Mouse (Mus musculus): ENCODE data around the gene Ogfod3. TPM values are rescaled to one million over a fixed set of nuclear protein-coding genes. Genes with fewer than 3 reads are reported as not detected.

Ogfod3 gene
- polyA plus RNA-seq, 1 experiment from 2014 or later, result 37.9 TPM

DNA sequence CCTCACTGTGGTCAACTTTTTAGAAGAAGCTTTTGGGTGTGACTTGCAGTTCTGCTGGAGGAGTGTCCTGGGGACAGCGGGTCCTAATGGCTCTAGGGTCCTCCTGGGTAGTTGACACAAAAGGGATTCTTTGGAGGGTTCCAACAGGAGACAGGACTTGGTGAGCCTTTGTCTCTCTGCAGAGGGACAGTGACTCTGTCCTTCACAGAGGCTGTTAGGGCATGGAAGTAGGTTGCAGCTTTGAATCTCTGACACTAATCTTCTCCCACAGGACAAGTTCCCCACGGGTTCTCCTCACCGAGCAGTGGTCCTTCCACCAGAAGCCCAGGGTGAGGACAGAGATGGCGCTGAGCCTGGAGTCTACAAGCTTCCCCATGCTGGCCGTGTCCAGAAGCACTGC, 44.5 kb downstream of the Ogfod3 start, which contains the start of gene Uts2r:
Gene Uts2r (plus strand): TSS at position 301 of the 400 bp plus-strand sequence.
- no peak for TF ChIP-seq CTCF (IDR thresholded peaks at IDR 0.05; ENCODE audit: low read depth)

DNA sequence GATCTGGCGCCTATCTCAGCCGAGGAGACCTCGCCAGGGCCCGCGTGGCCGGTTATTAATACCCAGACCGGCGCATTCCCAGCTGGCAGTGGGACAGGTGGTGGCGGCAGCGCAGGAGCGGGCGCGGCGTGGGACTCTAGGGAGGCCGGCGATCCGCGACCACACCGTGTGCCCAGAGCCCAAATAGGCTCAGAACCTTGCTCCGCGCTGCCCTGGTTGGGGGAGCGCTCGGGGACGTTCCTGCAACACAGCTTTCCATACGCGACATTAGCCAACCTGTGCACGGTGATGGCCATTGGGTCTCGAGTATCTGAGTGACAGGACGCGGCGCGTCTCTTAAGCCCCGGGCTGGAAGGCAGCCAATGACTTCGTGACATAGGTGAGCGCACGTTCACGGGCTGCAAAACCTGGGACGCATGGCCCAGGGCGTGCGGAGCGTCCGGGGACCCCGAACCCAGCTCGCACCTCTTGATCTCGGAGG, 48.1 kb downstream of the Ogfod3 start:
- WGBS, result 1% methylated on average over 45 of the region's 45 CpGs
- no peak for TF ChIP-seq CTCF (IDR thresholded peaks at IDR 0.05; ENCODE audit: low read depth)
- Histone ChIP-seq H3K27ac (no peak overlapping the region), H3K4me2 (ENCODE audit: low read length) (peak overlapping the region; percentile 59), H3K9ac (ENCODE audit: low read depth, low read length) (no peak overlapping the region), H3K4me3 (replicated peaks; ENCODE audit: low read depth, low read length) (peak overlapping the region; percentile 29; the same call in 1 of the 2 replicates), H3K4me1 (replicated peaks; ENCODE audit: insufficient read depth, low read length) (0 out of 2 replicates have a peak, but pooled peaks cover 6% of the 10 kb centered on the region), H3K27me3 (ENCODE audit: insufficient read depth, low read length) (0 out of 2 replicates have a peak, but pooled peaks cover 13% of the 10 kb centered on the region), H3K36me3 (ENCODE audit: insufficient read depth, low read length) (no peaks in the 10 kb centered on the region), H3K9me3 (replicated peaks; ENCODE audit: low read length) (no peaks in the 10 kb centered on the region)
- DNase-seq (ENCODE audit: low spot score) (no peak), ATAC-seq (replicated peaks; ENCODE audit: low FRiP score, low read depth) (no peak)

More for the DNA sequence above, 44.5 kb downstream of the Ogfod3 start, which contains the start of gene Uts2r:
- 87% methylated on average over 5 of the region's 5 CpGs for WGBS
- no peak for DNase-seq (ENCODE audit: low spot score)
- H3K9ac ChIP-seq (ENCODE audit: low read depth, low read length), result no peak within 1 kb of the TSS
- H3K27ac ChIP-seq, result no peak within 1 kb of the TSS
- H3K4me2 ChIP-seq (ENCODE audit: low read length), result no peak within 1 kb of the TSS
- no peak within 1 kb of the TSS for H3K4me3 ChIP-seq (replicated peaks; ENCODE audit: low read depth, low read length)
- H3K27me3 ChIP-seq (ENCODE audit: insufficient read depth, low read length), result 0 out of 2 replicates have a peak, but pooled peaks cover 13% of the 10 kb centered on the region
- 0 out of 2 replicates have a peak, but pooled peaks cover 6% of the 10 kb centered on the region for H3K4me1 ChIP-seq (replicated peaks; ENCODE audit: insufficient read depth, low read length)
- H3K36me3 ChIP-seq (ENCODE audit: insufficient read depth, low read length), result no peaks in the 10 kb centered on the region
- no peak for ATAC-seq (replicated peaks; ENCODE audit: low FRiP score, low read depth)
- no peaks in the 10 kb centered on the region for H3K9me3 ChIP-seq (replicated peaks; ENCODE audit: low read length)

DNA sequence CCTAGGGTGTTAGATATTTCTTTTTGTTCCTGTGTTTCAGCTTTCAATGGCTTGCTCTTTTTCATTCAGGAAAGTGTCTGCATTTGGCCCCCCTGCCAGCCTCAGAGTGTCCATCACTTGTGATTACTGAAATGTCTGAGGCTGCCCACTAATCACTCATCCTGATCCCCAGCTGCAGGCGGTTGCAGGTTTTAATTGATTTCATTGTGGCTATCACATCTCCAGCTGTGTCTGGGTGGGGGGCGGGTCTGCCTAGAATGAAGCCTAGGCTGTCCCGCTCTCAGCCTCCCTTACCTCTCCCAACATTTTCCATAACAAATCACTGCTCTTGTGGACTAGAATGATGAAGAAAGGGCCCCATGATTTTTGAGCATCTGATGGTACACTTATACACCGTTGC, 50.3 kb downstream of the Ogfod3 start:
- no peak overlapping the region for H3K27ac ChIP-seq
- H3K9ac ChIP-seq (ENCODE audit: low read depth, low read length), result no peak overlapping the region
- H3K36me3 ChIP-seq (ENCODE audit: insufficient read depth, low read length), result no peaks in the 10 kb centered on the region
- WGBS, result 43% methylated on average over 4 of the region's 4 CpGs
- DNase-seq (ENCODE audit: low spot score) (no peak), ATAC-seq (replicated peaks; ENCODE audit: low FRiP score, low read depth) (no peak)
- no peak for TF ChIP-seq CTCF (IDR thresholded peaks at IDR 0.05; ENCODE audit: low read depth)
- 0 out of 2 replicates have a peak, but pooled peaks cover 6% of the 10 kb centered on the region for H3K4me1 ChIP-seq (replicated peaks; ENCODE audit: insufficient read depth, low read length)
- H3K4me3 ChIP-seq (replicated peaks; ENCODE audit: low read depth, low read length), result no peak overlapping the region
- H3K9me3 ChIP-seq (replicated peaks; ENCODE audit: low read length), result no peaks in the 10 kb centered on the region
- H3K27me3 ChIP-seq (ENCODE audit: insufficient read depth, low read length), result 0 out of 2 replicates have a peak, but pooled peaks cover 13% of the 10 kb centered on the region
- H3K4me2 ChIP-seq (ENCODE audit: low read length), result no peak overlapping the region

DNA sequence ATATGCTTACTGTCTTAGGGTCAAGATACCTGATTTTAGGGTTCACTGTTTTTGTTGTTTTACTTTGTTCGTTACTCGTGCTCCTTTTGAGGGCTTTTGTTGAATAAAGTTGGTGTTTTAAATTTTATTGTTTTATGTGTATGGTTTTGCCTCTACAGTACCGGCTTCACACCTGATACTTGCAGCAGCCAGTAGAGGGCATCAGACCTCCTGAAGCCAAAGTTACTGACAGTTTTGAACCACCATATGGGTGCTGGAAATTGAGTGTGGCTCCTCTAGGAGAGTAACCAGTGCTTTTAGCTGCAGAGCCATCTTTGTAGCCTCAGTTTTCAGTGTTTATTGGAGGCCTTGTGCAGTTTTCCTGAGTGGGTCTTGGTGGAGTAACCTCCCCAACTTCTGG, 56.3 kb downstream of the Ogfod3 start:
- H3K27ac ChIP-seq, result no peak overlapping the region
- WGBS, result 79% methylated on average over 3 of the region's 3 CpGs
- no peak overlapping the region for H3K4me2 ChIP-seq (ENCODE audit: low read length)
- H3K36me3 ChIP-seq (ENCODE audit: insufficient read depth, low read length), result no peaks in the 10 kb centered on the region
- peak; percentile 39; the same call in 1 of the 2 replicates for TF ChIP-seq CTCF (IDR thresholded peaks at IDR 0.05; ENCODE audit: low read depth)
- no peak for DNase-seq (ENCODE audit: low spot score)
- no peak overlapping the region for H3K4me3 ChIP-seq (replicated peaks; ENCODE audit: low read depth, low read length)
- no peaks in the 10 kb centered on the region for H3K9me3 ChIP-seq (replicated peaks; ENCODE audit: low read length)
- H3K4me1 ChIP-seq (replicated peaks; ENCODE audit: insufficient read depth, low read length), result no peaks in the 10 kb centered on the region
- H3K9ac ChIP-seq (ENCODE audit: low read depth, low read length), result no peak overlapping the region
- ATAC-seq (replicated peaks; ENCODE audit: low FRiP score, low read depth), result no peak
- H3K27me3 ChIP-seq (ENCODE audit: insufficient read depth, low read length), result no peaks in the 10 kb centered on the region

DNA sequence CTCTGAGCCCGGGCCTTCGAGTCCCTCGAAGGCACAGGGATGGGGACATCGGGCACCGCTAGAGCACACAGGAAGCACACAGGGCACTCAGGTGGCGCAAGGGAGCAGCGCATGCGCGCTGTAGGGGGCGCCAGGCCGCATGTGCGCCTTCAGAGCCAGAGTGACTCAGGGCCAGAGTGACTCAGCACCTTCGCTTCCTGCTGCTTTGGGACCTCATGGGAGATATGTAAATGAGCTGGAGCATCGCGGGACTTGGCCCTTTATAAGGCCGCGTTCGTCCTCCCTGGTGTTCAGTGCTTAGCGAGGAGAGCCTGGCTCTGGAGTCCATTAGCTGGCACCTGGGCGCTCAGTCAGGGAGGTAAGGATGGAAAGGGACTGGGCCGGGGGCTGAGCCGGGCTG, 58.6 kb downstream of the Ogfod3 start, which contains the start of gene Tex19.1:
Gene Tex19.1 (plus strand): TSS at position 279 of the 400 bp plus-strand sequence.
- no peak within 1 kb of the TSS for H3K4me2 ChIP-seq (ENCODE audit: low read length)
- H3K4me3 ChIP-seq (replicated peaks; ENCODE audit: low read depth, low read length), result no peak within 1 kb of the TSS
- no peak for TF ChIP-seq CTCF (IDR thresholded peaks at IDR 0.05; ENCODE audit: low read depth)
- no peaks in the 10 kb centered on the region for H3K27me3 ChIP-seq (ENCODE audit: insufficient read depth, low read length)
- no peak for ATAC-seq (replicated peaks; ENCODE audit: low FRiP score, low read depth)
- no peaks in the 10 kb centered on the region for H3K36me3 ChIP-seq (ENCODE audit: insufficient read depth, low read length)
- 90% methylated on average over 22 of the region's 22 CpGs for WGBS
- no peak within 1 kb of the TSS for H3K9ac ChIP-seq (ENCODE audit: low read depth, low read length)
- DNase-seq (ENCODE audit: low spot score), result no peak
- no peaks in the 10 kb centered on the region for H3K4me1 ChIP-seq (replicated peaks; ENCODE audit: insufficient read depth, low read length)
- H3K9me3 ChIP-seq (replicated peaks; ENCODE audit: low read length), result no peaks in the 10 kb centered on the region
- H3K27ac ChIP-seq, result no peak within 1 kb of the TSS

DNA sequence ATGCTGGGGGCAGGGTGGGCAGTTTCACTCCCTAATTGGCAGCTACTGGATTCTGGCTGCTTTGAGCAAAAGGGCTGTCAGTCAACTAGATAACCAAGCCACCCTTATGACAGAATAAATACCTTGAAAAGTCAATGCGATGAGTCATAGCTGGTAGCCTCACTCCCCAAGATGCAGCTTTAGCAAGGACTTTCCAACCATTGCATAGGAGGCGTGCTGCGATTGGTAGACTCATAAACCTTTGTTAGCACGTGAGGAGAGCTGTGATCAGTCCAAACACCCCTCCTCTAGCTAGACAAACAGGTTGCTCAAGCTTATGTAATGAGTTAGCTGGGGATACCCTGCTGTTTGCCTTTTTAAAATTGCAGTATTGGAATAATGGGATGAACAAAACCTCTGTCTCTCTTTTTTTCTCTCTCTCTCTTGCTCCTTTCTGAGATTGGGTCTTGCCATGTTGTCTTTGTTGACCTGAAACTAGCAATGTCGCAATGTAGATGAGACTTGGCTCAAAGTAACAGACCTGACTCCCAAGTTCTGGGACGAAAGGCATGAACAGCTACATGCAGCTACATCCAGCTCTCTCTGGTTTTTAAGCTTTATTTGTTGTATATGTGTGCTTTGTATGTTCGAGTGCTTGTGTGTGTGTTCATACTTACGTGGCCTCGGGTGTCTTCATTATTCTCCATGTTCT, 61.0 kb downstream of the Ogfod3 start:
- no peak overlapping the region for H3K9ac ChIP-seq (ENCODE audit: low read depth, low read length)
- ATAC-seq (replicated peaks; ENCODE audit: low FRiP score, low read depth), result no peak
- no peaks in the 10 kb centered on the region for H3K36me3 ChIP-seq (ENCODE audit: insufficient read depth, low read length)
- WGBS, result 77% methylated on average over 9 of the region's 9 CpGs
- H3K27me3 ChIP-seq (ENCODE audit: insufficient read depth, low read length), result no peaks in the 10 kb centered on the region
- H3K4me1 ChIP-seq (replicated peaks; ENCODE audit: insufficient read depth, low read length), result no peaks in the 10 kb centered on the region
- no peak overlapping the region for H3K27ac ChIP-seq
- no peak overlapping the region for H3K4me3 ChIP-seq (replicated peaks; ENCODE audit: low read depth, low read length)
- no peaks in the 10 kb centered on the region for H3K9me3 ChIP-seq (replicated peaks; ENCODE audit: low read length)
- DNase-seq (ENCODE audit: low spot score), result no peak
- TF ChIP-seq CTCF (IDR thresholded peaks at IDR 0.05; ENCODE audit: low read depth), result no peak
- no peak overlapping the region for H3K4me2 ChIP-seq (ENCODE audit: low read length)

Measured in kidney, postnatal 0 days (tissue).